ENCODE assay signal across 8 mouse cellular contexts in genomic region chr4:136135874-136136728, GRCm38 (mm10). TPM values are rescaled to one million over a fixed set of nuclear protein-coding genes. Genes with fewer than 3 reads are reported as not detected.
DNase-seq lines count a peak whose midpoint lies in the region; ATAC-seq and TF ChIP-seq lines count a peak whose summit lies in the region.

No protein-coding gene starts in this region.

- peak overlapping the region; percentile 41 for H3ac ChIP-seq in myocyte (ENCODE audit: control insufficient read depth, insufficient read length)

- no peaks in the 10 kb centered on the region for H3K27me3 ChIP-seq in heart, postnatal 0 days (ENCODE audit: control insufficient read depth, insufficient read depth, low read length)
- H3K27me3 ChIP-seq in myocyte (ENCODE audit: control insufficient read depth, insufficient read depth, insufficient read length) = no peaks in the 10 kb centered on the region

- H3K9me3 ChIP-seq in heart, postnatal 0 days (replicated peaks; ENCODE audit: control insufficient read depth, low read length) = no peaks in the 10 kb centered on the region

- WGBS in heart, postnatal 0 days = 59% methylated on average over 9 of the region's 9 CpGs

- ATAC-seq in heart, postnatal 0 days (ENCODE audit: insufficient read depth, low read depth) = no peak
- ATAC-seq in megakaryocyte, adult 5-6 weeks (ENCODE audit: poor library complexity, severe bottlenecking) = no peak
- ATAC-seq in activated CD4-positive, CD25-positive, alpha-beta regulatory T cell, adult 4 months = no peak

- H3K36me3 ChIP-seq in heart, postnatal 0 days (replicated peaks; ENCODE audit: control insufficient read depth, insufficient read depth, low read length) = no peaks in the 10 kb centered on the region
- H3K36me3 ChIP-seq in myocyte (ENCODE audit: control insufficient read depth, insufficient read depth) = no peaks in the 10 kb centered on the region

- H3K4me3 ChIP-seq in cortical plate, adult 2 months (ENCODE audit: insufficient read depth, low read length) = no peak overlapping the region
- H3K4me3 ChIP-seq in heart, postnatal 0 days (ENCODE audit: low read depth, low read length) = no peak overlapping the region
- H3K4me3 ChIP-seq in myocyte = peak overlapping the region; percentile 35

- 0 out of 2 replicates have a peak overlapping the region, but pooled peaks have one; percentile 2 for H3K9ac ChIP-seq in heart, postnatal 0 days (replicated peaks; ENCODE audit: low read depth, low read length)

- TF ChIP-seq CTCF in cortical plate, adult 2 months (IDR thresholded peaks at IDR 0.05; ENCODE audit: extremely low read depth, insufficient read depth, low read length) = no peak
- no peak for TF ChIP-seq CTCF in heart, postnatal 0 days (IDR thresholded peaks at IDR 0.05; ENCODE audit: low read depth)

- 0 out of 2 replicates have a peak overlapping the region, but pooled peaks have one; percentile 10 for H3K27ac ChIP-seq in cortical plate, adult 2 months (ENCODE audit: insufficient read depth, low read length)
- peak overlapping the region; percentile 85 for H3K27ac ChIP-seq in heart, postnatal 0 days (ENCODE audit: low read depth)

- DNase-seq in 3T3-L1 (ENCODE audit: low read depth, low spot score) = peak; percentile 52
- no peak for DNase-seq in heart, postnatal 0 days (ENCODE audit: low spot score)
- peak; percentile 70 to 74 for DNase-seq in kidney, postnatal 36 days
- DNase-seq in cerebellum, adult 11-12 months = no peak

- TF ChIP-seq POLR2A in cortical plate, adult 2 months (IDR thresholded peaks at IDR 0.05; ENCODE audit: extremely low read depth, insufficient read depth, low read length) = no peak
- no peak for TF ChIP-seq POLR2A in myocyte (IDR thresholded peaks at IDR 0.05; ENCODE audit: insufficient read length, low read depth)

- H3K4me2 ChIP-seq in heart, postnatal 0 days (ENCODE audit: low read depth, low read length) = no peak overlapping the region
- H3K4me2 ChIP-seq in myocyte (ENCODE audit: low read depth) = peak overlapping the region; percentile 91

- H3K4me1 ChIP-seq in cortical plate, adult 2 months (ENCODE audit: control insufficient read depth, insufficient read depth, low read length) = no peaks in the 10 kb centered on the region
- H3K4me1 ChIP-seq in heart, postnatal 0 days (ENCODE audit: control insufficient read depth, insufficient read depth) = peaks cover 29% of the 10 kb centered on the region

- H3K79me2 ChIP-seq in myocyte (ENCODE audit: control insufficient read depth, insufficient read depth) = no peaks in the 10 kb centered on the region

- no peak for TF ChIP-seq EP300 in heart, postnatal 0 days (IDR thresholded peaks at IDR 0.05; ENCODE audit: low read depth)

TF ChIP-seq in myocyte, 11 proteins besides CTCF, POLR2A, EP300 and RAD21:
- TF ChIP-seq REST (IDR thresholded peaks at IDR 0.05; ENCODE audit: insufficient read depth, insufficient read length) = no peak
- TF ChIP-seq TCF12 (IDR thresholded peaks at IDR 0.05; ENCODE audit: insufficient read depth, poor library complexity, severe bottlenecking) = no peak
- TF ChIP-seq E2F4 (IDR thresholded peaks at IDR 0.05; ENCODE audit: insufficient read depth) = no peak
- no peak for TF ChIP-seq MYOD1 (IDR thresholded peaks at IDR 0.05; ENCODE audit: control insufficient read depth in 1 of 3, insufficient read length in 2 of 3, low read depth in 2 of 3)
- no peak for TF ChIP-seq POLR2AphosphoS2 (IDR thresholded peaks at IDR 0.05; ENCODE audit: insufficient read length, low read depth)
- no peak for TF ChIP-seq MAX (IDR thresholded peaks at IDR 0.05; ENCODE audit: low read depth)
- no peak for TF ChIP-seq SRF (IDR thresholded peaks at IDR 0.05; ENCODE audit: control insufficient read depth, insufficient read length, low read depth)
- no peak for TF ChIP-seq MYOG (IDR thresholded peaks at IDR 0.05; ENCODE audit: control insufficient read depth in 1 of 3, insufficient read depth in 1 of 3, insufficient read length in 2 of 3, low read depth in 2 of 3)
- no peak for TF ChIP-seq USF1 (IDR thresholded peaks at IDR 0.05; ENCODE audit: low read depth)
- no peak for TF ChIP-seq CEBPB (IDR thresholded peaks at IDR 0.05; ENCODE audit: insufficient read depth, poor library complexity, severe bottlenecking)
- TF ChIP-seq TCF3 (IDR thresholded peaks at IDR 0.05; ENCODE audit: insufficient read length, low read depth) = no peak

RNA-seq across cellular contexts. Expression of gene Id3, which starts 7.2 kb away (rescaled TPM):
- polyA plus RNA-seq in cortical plate, adult 2 months (2012; rRNA removed) = 75.7 and 82.9 TPM in 2 replicates
- 238 and 259 TPM in 2 replicates for total RNA-seq in heart, postnatal 0 days (2014; rRNA removed; ENCODE audit: low replicate concordance)
- polyA plus RNA-seq in heart, postnatal 0 days (2015; fragmentation: Nextera tagmentation; extraction: Ambion mirVana) = 169 and 188 TPM in 2 replicates
- 15.2 TPM for polyA plus RNA-seq in myocyte (2012; fragmentation: generic; extraction: Trizol)
- 1.9 and 2.0 TPM in 2 replicates for total RNA-seq in megakaryocyte, adult 5-6 weeks (2015)
- 0.77 and 1.8 TPM in 2 replicates for total RNA-seq in megakaryocyte, adult 5-6 weeks (2017)
- 100 to 1,000 TPM; 281 to 355 TPM for polyA plus RNA-seq in activated CD4-positive, CD25-positive, alpha-beta regulatory T cell, adult 4 months (2017; shearing (Covaris generic))

RNA-seq across cellular contexts. Expression of gene E2f2, which starts 36.1 kb away (rescaled TPM):
- 0.67 and 0.78 TPM in 2 replicates for polyA plus RNA-seq in cortical plate, adult 2 months (2012; rRNA removed)
- total RNA-seq in heart, postnatal 0 days (2014; rRNA removed; ENCODE audit: low replicate concordance) = 6.4 and 6.9 TPM in 2 replicates
- polyA plus RNA-seq in heart, postnatal 0 days (2015; fragmentation: Nextera tagmentation; extraction: Ambion mirVana) = 2.4 and 2.6 TPM in 2 replicates
- 56.3 TPM for polyA plus RNA-seq in myocyte (2012; fragmentation: generic; extraction: Trizol)
- total RNA-seq in megakaryocyte, adult 5-6 weeks (2015) = 78.1 and 107 TPM in 2 replicates
- total RNA-seq in megakaryocyte, adult 5-6 weeks (2017) = 59.4 and 63.6 TPM in 2 replicates
- 10 to 100 TPM; 22.0 to 34.6 TPM for polyA plus RNA-seq in activated CD4-positive, CD25-positive, alpha-beta regulatory T cell, adult 4 months (2017; shearing (Covaris generic))

Comparison
In these comparisons a context has a peak if more than half of its experiments do, and no peak if none do; other contexts are left out.
1. DNase-seq: peak in 3T3-L1 (single experiment) and kidney, postnatal 36 days (2 of 2); none in heart, postnatal 0 days (single experiment) and cerebellum, adult 11-12 months (single experiment).